Mouse (Mus musculus): ENCODE measurements around the gene Fbxo11. TPM values are rescaled to one million over a fixed set of nuclear protein-coding genes. Genes with fewer than 3 reads are reported as not detected.

Gene Fbxo11
- polyA plus RNA-seq, 1 experiment from 2014 or later = 21.1 TPM

DNA sequence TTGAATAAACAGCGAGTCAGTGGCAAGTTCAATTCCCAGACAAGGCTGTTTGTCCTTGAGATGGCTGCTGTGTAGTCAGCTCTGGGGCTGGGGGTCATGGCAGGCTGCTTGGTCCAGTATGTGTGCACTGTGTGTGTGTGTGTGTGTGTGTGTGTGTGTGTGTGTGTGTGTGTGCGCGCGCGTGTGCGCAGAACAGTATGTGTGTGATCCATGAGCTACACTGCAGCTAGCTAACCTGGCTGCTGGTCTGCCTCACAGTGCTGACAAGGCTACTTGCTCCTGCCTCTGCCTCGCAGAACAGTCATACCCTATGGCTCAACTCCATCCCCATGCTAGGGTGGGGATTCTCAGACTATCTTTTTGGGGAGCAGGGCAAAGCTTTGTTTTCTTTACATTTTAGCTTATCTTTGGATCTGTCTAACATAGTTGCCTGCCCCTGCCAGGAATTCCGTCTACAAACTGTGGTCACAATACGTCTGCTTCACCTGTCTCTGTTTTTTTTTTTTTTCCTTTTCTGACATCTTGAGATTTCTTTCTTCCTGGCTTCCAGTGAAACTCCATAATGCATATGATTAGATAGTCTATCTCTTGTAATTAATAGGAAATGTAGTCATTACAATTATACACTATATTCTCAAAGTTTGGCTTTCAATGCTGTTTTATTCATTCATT is 33.2 kb upstream of the Fbxo11 start:
- Histone ChIP-seq H3K9ac (ENCODE audit: low read length) (no peak overlapping the region), H3K9me3 (ENCODE audit: control insufficient read depth, low read length) (no peaks in the 10 kb centered on the region), H3K4me1 (replicated peaks; ENCODE audit: control insufficient read depth, insufficient read depth, low read length) (no peaks in the 10 kb centered on the region), H3K27me3 (replicated peaks; ENCODE audit: control insufficient read depth, insufficient read depth, low read length) (no peaks in the 10 kb centered on the region), H3K4me3 (ENCODE audit: low read depth, low read length) (no peak overlapping the region), H3K36me3 (ENCODE audit: control insufficient read depth, insufficient read depth, low read length) (no peaks in the 10 kb centered on the region), H3K4me2 (ENCODE audit: low read length) (no peak overlapping the region), H3K27ac (ENCODE audit: low read depth) (no peak overlapping the region)
- WGBS = 81% methylated on average over 9 of the region's 9 CpGs
- no peak for ATAC-seq (replicated peaks; ENCODE audit: low FRiP score, low TSS enrichment, low read depth)
- DNase-seq (ENCODE audit: low spot score) = no peak

DNA sequence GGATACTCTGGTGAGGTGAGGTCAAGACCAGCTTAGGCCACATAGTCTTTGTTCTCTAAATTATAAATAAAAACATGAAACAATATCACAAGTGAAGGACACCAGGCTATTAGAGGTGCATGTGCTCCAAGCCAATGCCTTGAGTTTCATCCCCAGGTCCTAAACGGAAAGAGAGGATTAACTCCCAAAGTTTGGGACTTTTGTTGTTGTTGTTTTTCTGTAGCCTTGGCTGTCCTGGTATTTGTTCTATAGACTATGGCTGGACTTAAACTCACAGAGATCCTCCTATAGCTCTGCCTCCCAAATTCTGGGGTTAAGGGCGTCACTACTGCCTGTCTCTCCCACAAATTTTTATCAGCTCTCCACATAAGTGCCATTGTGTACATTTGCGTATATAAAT is 32.5 kb upstream of the Fbxo11 start:
- Histone ChIP-seq H3K4me3 (ENCODE audit: low read depth, low read length) (no peak overlapping the region), H3K4me1 (replicated peaks; ENCODE audit: control insufficient read depth, insufficient read depth, low read length) (no peaks in the 10 kb centered on the region), H3K36me3 (ENCODE audit: control insufficient read depth, insufficient read depth, low read length) (no peaks in the 10 kb centered on the region), H3K9me3 (ENCODE audit: control insufficient read depth, low read length) (no peaks in the 10 kb centered on the region), H3K27me3 (replicated peaks; ENCODE audit: control insufficient read depth, insufficient read depth, low read length) (no peaks in the 10 kb centered on the region), H3K9ac (ENCODE audit: low read length) (no peak overlapping the region), H3K4me2 (ENCODE audit: low read length) (no peak overlapping the region), H3K27ac (ENCODE audit: low read depth) (no peak overlapping the region)
- DNase-seq (ENCODE audit: low spot score) = no peak
- WGBS = 92% methylated on average over 3 of the region's 3 CpGs
- no peak for ATAC-seq (replicated peaks; ENCODE audit: low FRiP score, low TSS enrichment, low read depth)

DNA sequence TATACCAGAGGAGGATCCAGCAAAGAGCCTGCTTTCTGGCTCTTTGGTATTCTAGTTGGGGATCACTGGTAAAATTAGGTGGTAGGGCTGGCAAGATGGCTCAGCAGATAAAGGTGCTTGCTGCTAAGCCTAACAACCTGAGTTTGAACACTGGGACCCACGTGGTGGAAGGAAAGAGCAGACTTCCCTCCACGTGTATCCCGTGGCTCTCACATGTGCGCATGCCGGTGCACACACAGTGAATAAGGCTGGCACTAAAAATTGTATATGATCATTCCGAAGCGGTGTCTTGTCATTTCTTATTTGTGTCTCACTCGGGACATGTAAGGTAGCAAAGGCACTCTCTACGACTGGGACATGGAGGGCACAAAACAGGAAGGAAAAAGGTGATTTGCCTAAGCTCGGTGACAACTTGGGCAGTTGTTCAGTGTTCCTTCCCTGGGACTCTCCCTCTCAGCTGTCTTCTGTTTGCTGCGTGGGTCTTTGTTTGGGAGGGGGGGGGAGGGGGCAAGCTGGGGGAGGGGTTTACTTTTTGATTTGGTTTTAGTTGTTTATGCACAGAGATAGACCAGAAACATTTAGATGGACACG is 31.8 kb upstream of the Fbxo11 start:
- no peak for ATAC-seq (replicated peaks; ENCODE audit: low FRiP score, low TSS enrichment, low read depth)
- H3K9me3 ChIP-seq (ENCODE audit: control insufficient read depth, low read length) = no peaks in the 10 kb centered on the region
- H3K4me1 ChIP-seq (replicated peaks; ENCODE audit: control insufficient read depth, insufficient read depth, low read length) = no peaks in the 10 kb centered on the region
- no peak overlapping the region for H3K4me2 ChIP-seq (ENCODE audit: low read length)
- DNase-seq (ENCODE audit: low spot score) = no peak
- H3K27me3 ChIP-seq (replicated peaks; ENCODE audit: control insufficient read depth, insufficient read depth, low read length) = no peaks in the 10 kb centered on the region
- no peak overlapping the region for H3K4me3 ChIP-seq (ENCODE audit: low read depth, low read length)
- 83% methylated on average over 12 of the region's 12 CpGs for WGBS
- H3K36me3 ChIP-seq (ENCODE audit: control insufficient read depth, insufficient read depth, low read length) = no peaks in the 10 kb centered on the region
- no peak overlapping the region for H3K27ac ChIP-seq (ENCODE audit: low read depth)
- H3K9ac ChIP-seq (ENCODE audit: low read length) = no peak overlapping the region

DNA sequence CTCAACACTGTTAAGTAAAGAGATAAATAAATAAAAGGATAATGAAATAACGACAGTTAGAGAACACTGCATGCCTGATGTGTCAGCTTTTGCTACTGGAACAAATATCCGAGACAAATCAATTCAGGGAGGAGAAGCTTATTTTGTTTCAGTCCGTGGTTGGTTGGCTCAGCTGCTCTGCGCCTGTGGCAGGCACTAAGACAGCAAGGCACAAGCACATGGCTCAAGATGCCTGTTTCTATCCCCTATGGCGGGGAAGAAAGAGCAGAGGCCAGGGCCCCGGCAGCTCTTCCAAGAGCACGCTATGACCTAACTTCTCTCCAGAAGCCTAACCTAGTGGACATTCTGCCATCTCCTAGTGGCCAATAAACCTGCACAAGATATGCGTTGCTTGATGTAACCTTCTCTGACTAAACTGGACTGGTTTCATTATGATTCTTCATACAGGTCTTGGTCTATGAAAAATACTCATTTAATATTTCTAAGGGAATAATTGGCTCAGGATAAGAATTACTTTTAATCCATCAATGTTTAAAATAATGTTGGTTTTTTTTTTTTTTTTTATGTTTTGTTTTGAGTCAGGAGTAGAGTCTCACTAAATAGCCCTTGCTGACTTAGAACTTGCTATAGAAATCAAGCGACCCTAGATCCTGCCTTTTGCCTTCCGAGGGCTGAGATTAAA is 30.6 kb upstream of the Fbxo11 start:
- WGBS = 89% methylated on average over 10 of the region's 10 CpGs
- Histone ChIP-seq H3K4me1 (replicated peaks; ENCODE audit: control insufficient read depth, insufficient read depth, low read length) (no peaks in the 10 kb centered on the region), H3K27ac (ENCODE audit: low read depth) (no peak overlapping the region), H3K36me3 (ENCODE audit: control insufficient read depth, insufficient read depth, low read length) (no peaks in the 10 kb centered on the region), H3K27me3 (replicated peaks; ENCODE audit: control insufficient read depth, insufficient read depth, low read length) (no peaks in the 10 kb centered on the region), H3K4me2 (ENCODE audit: low read length) (no peak overlapping the region), H3K4me3 (ENCODE audit: low read depth, low read length) (no peak overlapping the region), H3K9ac (ENCODE audit: low read length) (no peak overlapping the region), H3K9me3 (ENCODE audit: control insufficient read depth, low read length) (no peaks in the 10 kb centered on the region)
- no peak for DNase-seq (ENCODE audit: low spot score)
- ATAC-seq (replicated peaks; ENCODE audit: low FRiP score, low TSS enrichment, low read depth) = no peak

DNA sequence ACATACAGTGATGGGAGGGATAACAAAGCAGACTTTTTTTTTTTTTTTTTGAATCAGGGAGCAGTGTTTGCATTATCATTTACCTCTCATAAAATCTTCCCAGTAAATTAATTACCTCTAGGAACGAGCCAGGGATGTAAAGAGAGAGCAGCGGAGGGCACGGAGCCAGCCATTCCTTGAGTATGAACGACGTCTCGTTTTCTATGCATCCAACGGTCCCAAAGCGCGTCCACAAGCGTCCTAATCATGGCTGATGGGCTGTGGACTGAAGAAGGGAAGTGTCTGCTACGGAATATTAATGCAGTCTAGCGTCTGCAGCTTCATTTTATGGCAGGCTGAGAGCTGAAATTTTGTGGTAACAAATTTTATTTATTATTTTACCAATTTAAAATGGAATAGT is 29.2 kb upstream of the Fbxo11 start:
- WGBS = 84% methylated on average over 12 of the region's 12 CpGs
- Histone ChIP-seq H3K4me3 (ENCODE audit: low read depth, low read length) (no peak overlapping the region), H3K4me2 (ENCODE audit: low read length) (no peak overlapping the region), H3K27me3 (replicated peaks; ENCODE audit: control insufficient read depth, insufficient read depth, low read length) (no peaks in the 10 kb centered on the region), H3K27ac (ENCODE audit: low read depth) (no peak overlapping the region), H3K9me3 (ENCODE audit: control insufficient read depth, low read length) (no peaks in the 10 kb centered on the region), H3K9ac (ENCODE audit: low read length) (no peak overlapping the region), H3K4me1 (replicated peaks; ENCODE audit: control insufficient read depth, insufficient read depth, low read length) (no peaks in the 10 kb centered on the region), H3K36me3 (ENCODE audit: control insufficient read depth, insufficient read depth, low read length) (no peaks in the 10 kb centered on the region)
- no peak for ATAC-seq (replicated peaks; ENCODE audit: low FRiP score, low TSS enrichment, low read depth)
- DNase-seq (ENCODE audit: low spot score) = no peak

DNA sequence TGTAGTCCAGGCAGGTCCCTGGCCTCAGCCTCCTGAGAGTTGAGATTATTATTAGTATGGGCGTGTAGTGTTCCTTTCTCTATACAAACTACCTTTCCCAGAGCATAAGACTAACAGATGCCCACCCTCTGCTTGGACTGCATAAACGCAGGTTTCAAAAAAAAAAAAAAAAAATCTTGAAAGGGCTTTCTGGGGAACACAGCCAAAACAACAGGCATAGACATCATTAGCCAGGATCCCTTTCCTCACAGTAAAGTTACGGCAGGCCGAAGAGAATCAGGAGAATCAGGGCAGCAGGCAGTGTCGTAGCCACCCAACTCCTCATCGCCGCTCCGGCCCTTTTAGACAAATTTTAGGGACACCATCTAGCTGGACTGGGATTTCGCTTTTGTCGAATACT is 28.7 kb upstream of the Fbxo11 start:
- Histone ChIP-seq H3K4me2 (ENCODE audit: low read length) (no peak overlapping the region), H3K4me1 (replicated peaks; ENCODE audit: control insufficient read depth, insufficient read depth, low read length) (no peaks in the 10 kb centered on the region), H3K9ac (ENCODE audit: low read length) (no peak overlapping the region), H3K27me3 (replicated peaks; ENCODE audit: control insufficient read depth, insufficient read depth, low read length) (no peaks in the 10 kb centered on the region), H3K4me3 (ENCODE audit: low read depth, low read length) (no peak overlapping the region), H3K36me3 (ENCODE audit: control insufficient read depth, insufficient read depth, low read length) (no peaks in the 10 kb centered on the region), H3K9me3 (ENCODE audit: control insufficient read depth, low read length) (no peaks in the 10 kb centered on the region), H3K27ac (ENCODE audit: low read depth) (no peak overlapping the region)
- DNase-seq (ENCODE audit: low spot score) (no peak), ATAC-seq (replicated peaks; ENCODE audit: low FRiP score, low TSS enrichment, low read depth) (no peak)
- WGBS = 85% methylated on average over 10 of the region's 10 CpGs

DNA sequence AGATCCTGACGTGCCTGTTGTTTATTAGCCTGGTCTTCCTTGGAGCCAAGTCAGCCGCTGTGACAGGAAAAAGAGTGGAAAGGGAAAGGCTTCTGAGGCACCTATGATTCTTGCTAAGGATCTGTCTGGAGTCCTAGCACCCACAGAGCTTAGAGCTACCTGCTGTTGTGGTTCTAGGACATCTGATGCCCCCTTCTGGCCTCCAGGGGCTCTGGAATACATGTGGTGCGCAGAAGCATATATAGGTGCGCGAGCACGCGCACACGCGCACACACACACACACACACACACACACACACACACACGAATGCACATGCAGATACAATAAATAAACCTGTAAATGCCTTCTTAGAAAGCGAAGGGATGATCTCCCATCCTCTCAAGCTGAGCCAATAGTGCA is 20.9 kb upstream of the Fbxo11 start:
- no peak overlapping the region for H3K27ac ChIP-seq (ENCODE audit: low read depth)
- H3K4me2 ChIP-seq (ENCODE audit: low read length) = no peak overlapping the region
- no peak overlapping the region for H3K4me3 ChIP-seq (ENCODE audit: low read depth, low read length)
- peaks cover 2% of the 10 kb centered on the region; the same call in 1 of the 2 replicates for H3K9me3 ChIP-seq (ENCODE audit: control insufficient read depth, low read length)
- no peaks in the 10 kb centered on the region for H3K36me3 ChIP-seq (ENCODE audit: control insufficient read depth, insufficient read depth, low read length)
- ATAC-seq (replicated peaks; ENCODE audit: low FRiP score, low TSS enrichment, low read depth) (no peak), DNase-seq (ENCODE audit: low spot score) (no peak)
- H3K27me3 ChIP-seq (replicated peaks; ENCODE audit: control insufficient read depth, insufficient read depth, low read length) = no peaks in the 10 kb centered on the region
- H3K9ac ChIP-seq (ENCODE audit: low read length) = no peak overlapping the region
- WGBS = 92% methylated on average over 11 of the region's 11 CpGs
- no peaks in the 10 kb centered on the region for H3K4me1 ChIP-seq (replicated peaks; ENCODE audit: control insufficient read depth, insufficient read depth, low read length)

DNA sequence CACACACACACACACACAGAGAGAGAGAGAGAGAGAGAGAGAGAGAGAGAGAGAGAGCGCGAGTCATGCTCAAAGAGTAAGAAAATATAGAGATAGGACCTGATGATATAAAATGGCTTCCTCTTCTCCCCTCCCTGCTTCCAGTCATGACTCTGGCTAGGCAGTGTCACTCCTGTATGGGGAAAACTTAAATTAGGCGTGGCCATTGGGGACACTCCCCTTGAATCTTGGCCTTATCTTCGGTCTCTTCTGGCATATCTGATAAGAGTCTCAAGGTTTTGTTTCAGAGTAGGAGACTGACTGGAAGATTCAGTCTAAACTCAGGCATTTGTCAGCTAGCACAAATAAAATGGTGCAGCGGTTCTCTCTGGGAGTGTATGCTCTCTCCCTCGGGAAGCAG is 16.4 kb upstream of the Fbxo11 start:
- H3K4me3 ChIP-seq (ENCODE audit: low read depth, low read length) = no peak overlapping the region
- ATAC-seq (replicated peaks; ENCODE audit: low FRiP score, low TSS enrichment, low read depth) (no peak), DNase-seq (ENCODE audit: low spot score) (no peak)
- H3K9me3 ChIP-seq (ENCODE audit: control insufficient read depth, low read length) = peaks cover 5% of the 10 kb centered on the region; the same call in 1 of the 2 replicates
- H3K36me3 ChIP-seq (ENCODE audit: control insufficient read depth, insufficient read depth, low read length) = no peaks in the 10 kb centered on the region
- WGBS = 85% methylated on average over 6 of the region's 6 CpGs
- H3K4me2 ChIP-seq (ENCODE audit: low read length) = no peak overlapping the region
- H3K9ac ChIP-seq (ENCODE audit: low read length) = no peak overlapping the region
- no peaks in the 10 kb centered on the region for H3K4me1 ChIP-seq (replicated peaks; ENCODE audit: control insufficient read depth, insufficient read depth, low read length)
- no peak overlapping the region for H3K27ac ChIP-seq (ENCODE audit: low read depth)
- H3K27me3 ChIP-seq (replicated peaks; ENCODE audit: control insufficient read depth, insufficient read depth, low read length) = no peaks in the 10 kb centered on the region

All from intestine, embryonic 14.5 days (tissue).